Mouse (Mus musculus) embryo, embryonic 10.5 days (tissue): ENCODE data around the gene 1110032F04Rik.

Experiments used
- DNase-seq: peaks from one replicate; pipeline ENCODE4 v3.0.0-alpha.2; 2015; ENCODE audit warnings: low spot score

1110032F04Rik gene

GRCm38 (mm10) chr3:68907509-68907908 lies 38.1 kb downstream of the 1110032F04Rik start:
- DNase-seq: no peak
